Mouse (Mus musculus) left cerebral cortex, adult 2 months (tissue): ENCODE measurements around the gene Asap3. TPM values are rescaled to one million over a fixed set of nuclear protein-coding genes. Genes with fewer than 3 reads are reported as not detected.

ENCODE experiments used
- DNase-seq, 2 experiments: peaks; one replicate each; pipeline ENCODE4 v3.0.0; 2021 to 2022; ENCODE audit warnings: low spot score in 2 of 2, mixed read lengths in 1 of 2; ENCODE audit errors: extremely low spot score in 1 of 2
- H3K27ac ChIP-seq: fragments of 200-600 bp; 2 replicates; pipeline ENCODE4 v1.8.1; 2022
- H3K4me3 ChIP-seq: fragments of 200-600 bp; 2 replicates; pipeline ENCODE4 v1.8.1; 2022
- CTCF ChIP-seq: fragments of 200-600 bp; IDR thresholded peaks from 2 replicates; pipeline ENCODE4 v1.8.1; 2022; ENCODE audit warnings: antibody characterized with exemption, mild to moderate bottlenecking, moderate library complexity
- intact Hi-C: fragments of 180-260 bp; cut with DNase I; formaldehyde crosslinking; loops from one replicate; pipeline ENCODE4 v1.15.1; 2025
- total RNA-seq, 2 experiments: library from RNA; stranded (reverse); gene quantifications; 2 replicates each; pipeline ENCODE4 v1.2.3; 2021

The Asap3 gene
- total RNA-seq, 2 experiments from 2014 or later, result 2.2 to 2.4 TPM

- no peak for DNase-seq
- TF ChIP-seq CTCF, result no peak
- no peak overlapping the region for H3K4me3 ChIP-seq
- intact Hi-C loops, result no loop called here
- H3K27ac ChIP-seq, result no peak overlapping the region
These were observed 22.5 kb downstream of the Asap3 start for GRCm38 (mm10) chr4:136228640-136229039.

DNA sequence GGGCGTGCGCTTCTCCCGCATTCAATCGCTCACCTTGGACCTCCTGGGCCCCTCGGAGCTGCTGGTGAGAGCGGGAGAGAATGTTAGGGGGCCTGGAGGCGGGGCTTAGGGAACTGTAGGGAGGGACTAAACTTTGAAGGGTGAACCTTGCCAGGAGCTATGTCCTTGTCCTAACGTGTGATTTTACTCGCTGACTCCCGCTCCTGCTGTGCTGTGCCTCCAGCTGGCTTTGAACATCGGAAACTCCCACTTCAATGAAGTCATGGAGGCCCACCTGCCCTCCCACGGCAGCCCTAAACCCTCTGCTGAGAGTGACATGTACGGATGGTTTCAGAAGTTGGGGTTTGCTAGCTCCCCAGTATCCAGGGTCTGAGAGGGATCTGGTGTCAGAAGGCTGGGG, 32.5 kb downstream of the Asap3 start:
- H3K4me3 ChIP-seq, result no peak overlapping the region
- no peak overlapping the region for H3K27ac ChIP-seq
- intact Hi-C loops, result loop anchor here (2.0 kb wide), 1 partner anchor 36 kb away; no protein-coding TSS in a partner anchor
- DNase-seq, result no peak
- no peak for TF ChIP-seq CTCF

GRCm38 (mm10) chr4:136239111-136239510, 32.9 kb downstream of the Asap3 start:
- Histone ChIP-seq H3K27ac (no peak overlapping the region), H3K4me3 (no peak overlapping the region)
- intact Hi-C loops, result loop anchor here (2.0 kb wide), 1 partner anchor 36 kb away; no protein-coding TSS in a partner anchor
- no peak for TF ChIP-seq CTCF
- no peak for DNase-seq

DNA sequence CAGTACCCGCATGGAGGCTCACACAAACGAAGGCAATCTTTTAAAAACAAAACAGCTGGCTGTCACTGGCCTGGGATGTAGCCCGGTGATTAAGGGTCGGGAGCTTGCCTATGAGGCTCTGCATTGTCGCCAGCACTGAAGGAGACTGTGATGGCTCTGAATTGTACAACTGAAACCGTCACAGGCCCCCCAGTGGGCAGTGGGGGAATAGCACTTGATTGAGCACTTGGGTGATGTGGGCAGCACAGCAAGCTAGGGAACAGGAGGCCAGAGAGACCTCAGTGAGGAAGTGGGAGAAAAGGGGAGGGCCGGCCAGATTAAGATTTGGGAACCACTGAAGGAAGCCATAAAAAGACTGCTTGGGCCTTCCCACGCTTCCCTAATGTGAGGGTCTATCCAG, 33.5 kb downstream of the Asap3 start:
- H3K4me3 ChIP-seq, result no peak overlapping the region
- peak; percentile 85 for TF ChIP-seq CTCF
- H3K27ac ChIP-seq, result no peak overlapping the region
- intact Hi-C loops, result loop anchor here (2.0 kb wide), 1 partner anchor 37 kb away; no protein-coding TSS in a partner anchor
- DNase-seq, result peak; percentile 75 to 81

DNA sequence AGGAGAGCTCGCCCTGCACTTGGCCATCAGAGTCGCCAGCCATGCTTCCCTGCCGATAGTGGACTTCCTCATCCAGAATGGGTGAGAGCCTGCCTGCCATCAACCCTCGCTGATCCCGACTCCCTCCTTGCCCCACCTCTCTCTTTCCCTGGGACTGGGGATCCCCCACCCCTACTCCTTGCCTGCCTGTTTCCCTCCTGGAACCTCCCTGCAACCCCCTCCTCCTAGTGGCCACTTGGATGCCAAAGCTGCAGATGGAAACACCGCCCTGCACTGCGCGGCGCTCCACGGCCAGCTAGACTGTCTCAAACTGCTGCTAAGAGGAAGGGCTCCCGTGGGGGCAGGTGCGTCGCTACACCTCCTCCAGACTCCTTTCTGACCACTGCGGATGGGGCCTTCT, 34.0 kb downstream of the Asap3 start:
- TF ChIP-seq CTCF, result no peak
- no peak for DNase-seq
- Histone ChIP-seq H3K27ac (no peak overlapping the region), H3K4me3 (no peak overlapping the region)
- intact Hi-C loops, result no loop called here

DNA sequence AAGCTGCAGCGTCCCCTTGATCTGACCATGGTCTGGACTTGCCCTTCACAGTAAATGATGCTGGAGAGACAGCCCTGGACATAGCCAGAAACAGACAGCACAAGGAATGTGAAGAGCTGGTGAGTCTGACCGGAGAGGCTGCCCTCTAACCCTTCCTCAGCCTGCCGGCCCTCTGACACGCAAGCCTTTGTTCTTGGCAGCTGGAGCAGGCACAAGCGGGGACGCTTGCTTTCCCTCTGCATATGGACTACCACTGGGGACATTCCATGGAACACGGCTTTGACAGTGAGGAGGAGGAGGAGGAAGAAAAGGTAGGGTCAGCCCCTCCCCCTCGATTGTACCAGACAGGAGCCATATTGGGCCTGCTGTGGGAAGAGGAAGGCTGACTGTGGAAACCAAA, 34.8 kb downstream of the Asap3 start:
- no peak for DNase-seq
- TF ChIP-seq CTCF, result no peak
- Histone ChIP-seq H3K4me3 (no peak overlapping the region), H3K27ac (no peak overlapping the region)
- intact Hi-C loops, result no loop called here

GRCm38 (mm10) chr4:136242065-136242703, 36.0 kb downstream of the Asap3 start:
- peak; percentile 66 for TF ChIP-seq CTCF
- intact Hi-C loops, result no loop called here
- DNase-seq, result no peak

GRCm38 (mm10) chr4:136242728-136243127, 36.6 kb downstream of the Asap3 start:
- intact Hi-C loops, result no loop called here
- Histone ChIP-seq H3K27ac (no peak overlapping the region), H3K4me3 (no peak overlapping the region)
- no peak for DNase-seq
- no peak for TF ChIP-seq CTCF

More at GRCm38 (mm10) chr4:136242065-136242703, 36.0 kb downstream of the Asap3 start:
- Histone ChIP-seq H3K27ac (no peak overlapping the region), H3K4me3 (no peak overlapping the region)

DNA sequence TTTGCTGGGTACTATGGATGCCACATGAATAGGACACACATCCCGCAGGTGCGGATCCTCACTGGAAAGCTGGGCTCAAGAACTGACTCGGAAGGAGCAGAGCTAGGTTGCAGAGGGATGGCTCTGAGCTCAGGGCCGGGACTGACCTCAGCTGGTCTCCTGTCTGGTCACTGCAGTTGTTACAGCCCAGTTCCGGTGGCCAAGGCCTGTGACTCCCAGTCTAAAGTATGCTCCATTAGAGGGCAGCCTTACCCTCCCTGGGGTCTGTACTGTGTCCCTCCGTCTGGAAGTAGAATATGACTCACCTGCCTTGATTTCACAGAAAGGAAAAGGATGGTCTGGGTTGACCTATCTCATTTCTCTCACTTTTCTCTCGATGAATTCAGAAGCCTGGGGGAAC, 38.0 kb downstream of the Asap3 start:
- H3K27ac ChIP-seq, result no peak overlapping the region
- DNase-seq, result no peak
- no peak for TF ChIP-seq CTCF
- intact Hi-C loops, result no loop called here
- H3K4me3 ChIP-seq, result no peak overlapping the region

GRCm38 (mm10) chr4:136245681-136246080, 39.5 kb downstream of the Asap3 start:
- Histone ChIP-seq H3K27ac (no peak overlapping the region), H3K4me3 (no peak overlapping the region)
- no peak for TF ChIP-seq CTCF
- intact Hi-C loops, result no loop called here
- DNase-seq, result no peak

DNA sequence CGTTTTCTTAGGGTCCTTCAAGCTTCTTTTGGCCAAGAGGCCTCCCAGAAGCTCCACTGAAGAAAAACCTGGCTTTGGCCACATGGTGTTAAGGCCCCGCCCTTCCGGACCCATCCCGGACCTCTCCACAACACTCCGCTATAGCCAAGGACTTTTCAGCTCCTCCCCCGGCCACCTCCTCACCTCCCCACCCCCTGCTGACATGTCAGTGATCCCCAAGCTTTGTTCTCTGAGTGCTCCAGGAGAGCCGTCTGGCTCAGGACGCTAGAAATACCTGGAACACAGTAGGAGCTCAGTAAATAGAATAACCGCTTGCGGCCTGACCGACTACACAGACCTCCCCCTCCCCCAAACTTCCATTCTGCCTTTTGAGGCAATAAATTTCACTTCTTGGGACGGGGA, 40.4 kb downstream of the Asap3 start:
- DNase-seq, result no peak
- Histone ChIP-seq H3K27ac (no peak overlapping the region), H3K4me3 (no peak overlapping the region)
- TF ChIP-seq CTCF, result no peak
- intact Hi-C loops, result no loop called here

DNA sequence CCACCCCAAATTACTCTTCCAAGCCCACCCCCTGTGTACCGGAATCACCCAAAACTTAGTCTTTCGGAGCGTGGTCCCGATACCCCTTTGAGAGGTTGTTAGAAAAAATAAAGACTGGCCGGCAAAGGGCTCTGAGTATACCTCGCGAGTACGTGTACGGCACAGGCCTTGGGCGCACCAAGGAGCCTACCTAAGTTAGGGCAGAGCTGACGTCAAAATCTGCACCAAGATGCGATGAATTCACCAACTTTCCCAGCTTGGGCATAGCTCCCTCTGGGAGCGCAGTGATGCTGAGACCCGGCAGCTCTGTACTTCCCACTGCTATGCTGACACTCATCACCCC, 41.2 kb downstream of the Asap3 start:
- Histone ChIP-seq H3K27ac (no peak overlapping the region), H3K4me3 (peak overlapping the region; percentile 38; the same call in 1 of the 2 replicates)
- DNase-seq, result no peak
- no peak for TF ChIP-seq CTCF
- intact Hi-C loops, result no loop called here
